Mouse (Mus musculus): ENCODE data around the gene Edc3.

The Edc3 gene

DNA sequence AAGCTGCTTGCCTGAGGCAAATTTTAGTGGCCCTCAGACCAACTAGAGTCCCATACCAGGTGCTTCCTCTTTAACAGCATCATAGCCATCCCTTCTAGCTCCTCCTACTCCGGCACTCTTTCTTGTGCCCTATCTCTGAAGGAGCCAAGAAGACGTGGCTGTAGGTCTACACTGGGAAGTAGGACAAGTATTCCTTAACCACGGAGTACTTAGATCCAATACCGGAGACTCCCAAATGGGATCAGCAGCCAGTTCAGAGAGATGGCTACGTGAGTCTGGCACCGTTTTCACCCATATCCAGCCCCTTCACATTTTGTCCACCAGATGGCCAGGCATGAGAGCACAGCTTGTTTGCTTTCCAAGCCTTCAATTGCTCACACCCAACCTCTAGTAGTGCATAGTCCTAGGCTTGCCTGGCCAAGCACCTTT is 54.2 kb downstream of the Edc3 start:
- DNase-seq: peak; percentile 56 to 68

- peak; percentile 87 to 89 for DNase-seq
Observed at GRCm38 (mm10) chr9:57764147-57764973, 56.0 kb downstream of the Edc3 start.

DNA sequence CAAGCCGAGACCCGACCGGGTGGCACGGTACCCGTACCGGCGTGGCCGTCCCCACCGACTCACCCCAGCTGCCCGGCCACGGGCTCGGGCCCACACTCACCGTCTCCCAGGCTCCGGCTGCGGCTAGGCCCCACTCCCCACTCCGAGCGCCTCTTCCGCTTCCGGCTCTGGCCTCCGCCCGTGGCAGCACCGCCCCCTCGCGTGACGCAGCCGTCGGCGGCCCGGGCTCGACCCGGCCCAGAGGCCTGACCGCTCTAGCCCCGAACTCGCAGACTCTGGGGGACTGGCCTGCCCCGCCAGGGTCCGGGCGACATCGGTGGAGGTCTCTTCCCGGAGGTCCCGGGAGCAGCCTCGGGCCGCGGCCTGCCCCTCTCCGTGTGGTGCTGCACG is 56.6 kb downstream of the Edc3 start:
- peak; percentile 95 to 98 for DNase-seq

DNA sequence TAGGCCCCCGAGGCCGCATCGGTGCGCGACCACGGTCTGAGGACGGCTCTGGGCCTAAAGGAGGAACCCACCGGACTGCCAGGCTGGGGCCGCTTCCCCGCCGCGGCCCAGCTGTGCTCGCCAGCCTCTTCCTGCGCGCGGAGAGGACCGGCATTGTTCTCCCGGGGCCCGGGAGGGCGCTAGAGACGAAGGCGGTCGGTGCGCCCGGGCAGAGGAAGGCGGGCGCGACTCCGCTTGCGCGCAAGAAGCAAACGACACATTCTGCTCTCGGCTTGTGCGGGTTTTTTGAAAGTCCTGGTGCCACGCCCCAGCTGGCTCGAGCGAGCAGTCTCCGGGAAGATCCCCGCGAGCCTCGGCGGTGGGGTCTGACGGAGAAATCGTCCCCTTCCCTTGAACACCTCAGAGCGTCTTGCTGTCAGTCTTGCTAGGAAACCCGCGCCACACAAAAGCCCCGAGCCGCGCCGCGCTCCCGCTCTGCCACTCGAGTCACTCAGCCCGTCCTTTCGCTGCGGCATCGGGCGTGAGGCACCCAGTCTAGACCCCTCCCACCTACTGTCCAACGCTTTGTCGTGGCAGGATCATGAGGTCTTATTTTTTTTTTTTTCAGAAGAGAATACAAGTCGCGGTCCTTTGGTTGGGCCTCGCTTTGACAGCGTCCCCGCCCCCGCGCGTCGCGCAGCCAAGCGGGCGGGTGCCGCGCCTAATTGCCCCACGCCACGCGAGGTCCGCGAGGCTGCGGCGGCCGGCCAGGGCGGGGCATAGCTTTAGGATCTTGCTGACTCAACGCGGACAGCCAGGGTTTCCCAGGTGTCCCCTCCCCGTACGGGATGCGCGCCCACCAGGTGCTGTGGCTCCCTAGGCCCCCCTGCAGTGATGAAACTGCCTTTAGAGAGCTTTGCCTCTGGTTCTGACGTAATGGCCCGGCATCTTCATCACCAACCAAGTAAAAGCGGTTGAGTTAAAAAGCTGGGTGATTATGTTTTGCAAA is 57.3 kb downstream of the Edc3 start, which contains the start of gene Clk3:
Gene Clk3, minus strand, starts transcription at position 497 of the 988 bp plus-strand sequence.
- DNase-seq: peak; percentile 76 to 85

GRCm38 (mm10) chr9:57766431-57766830 is 58.1 kb downstream of the Edc3 start:
- no peak for DNase-seq

DNA sequence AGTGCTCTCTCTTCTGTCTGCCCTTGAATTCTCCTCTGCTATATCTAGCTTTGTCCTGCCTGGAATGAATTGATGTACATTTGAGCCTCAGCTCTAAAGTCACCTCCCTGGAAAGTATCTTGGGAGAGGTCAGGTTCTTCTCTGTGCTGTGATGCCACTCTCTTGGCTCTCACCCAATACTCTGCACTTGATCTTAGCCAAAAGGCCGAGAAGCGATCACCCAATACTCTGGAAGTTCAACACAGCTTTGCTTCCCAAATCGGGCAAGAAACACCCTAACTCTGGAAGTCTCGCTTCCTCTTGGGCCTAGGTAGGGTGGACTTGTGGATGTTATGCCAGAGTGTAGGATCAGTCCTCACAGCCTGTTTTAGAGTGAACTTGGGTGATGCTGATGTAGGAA is 58.9 kb downstream of the Edc3 start:
- no peak for DNase-seq

DNA sequence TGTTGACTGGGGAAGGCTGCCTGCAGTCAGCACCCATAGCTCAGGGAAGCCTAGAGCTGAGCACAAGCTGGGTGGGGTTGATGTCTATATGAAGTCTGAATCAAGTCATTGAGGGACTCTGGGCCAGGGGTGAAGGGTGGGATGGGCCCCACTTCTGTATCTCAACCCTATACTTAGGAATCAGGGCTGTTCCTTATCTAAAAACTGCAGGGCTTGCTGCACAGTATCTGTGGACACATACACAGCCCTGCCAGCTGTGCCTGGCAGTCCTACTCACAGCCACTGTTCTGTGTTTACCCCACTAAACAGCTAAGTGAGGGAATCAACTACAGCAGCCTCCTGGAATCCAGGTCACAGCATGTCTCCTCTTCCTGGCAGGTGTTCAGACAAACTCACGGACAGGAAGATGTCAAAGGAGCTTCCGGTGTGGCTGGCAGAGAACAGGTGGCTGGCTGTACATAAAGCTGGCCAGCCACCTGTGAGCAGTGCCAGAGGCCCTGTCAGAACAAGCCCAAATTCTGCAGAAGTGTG is 61.3 kb downstream of the Edc3 start:
- DNase-seq: no peak

- DNase-seq: no peak
Observed at GRCm38 (mm10) chr9:57770214-57770613, 61.9 kb downstream of the Edc3 start.

DNA sequence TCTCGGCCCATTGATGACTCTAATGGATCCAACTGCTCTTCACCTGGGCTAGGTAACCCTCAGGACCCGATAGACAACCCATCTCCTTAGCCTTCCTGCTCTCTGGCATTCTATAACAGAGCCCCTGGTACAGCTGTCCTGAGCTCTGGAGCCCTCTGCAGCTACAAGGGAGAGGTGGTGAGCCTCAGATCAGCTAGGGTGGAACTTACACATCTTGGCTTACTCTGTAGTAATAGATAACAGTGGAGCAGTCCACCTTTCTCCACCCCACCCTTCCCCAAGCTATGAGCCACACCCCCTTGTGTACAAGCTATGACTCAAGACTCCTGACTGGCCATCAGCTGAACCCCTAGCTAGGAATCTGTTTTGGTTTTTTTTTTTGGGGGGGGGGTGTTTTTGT is 62.5 kb downstream of the Edc3 start:
- DNase-seq: no peak

DNA sequence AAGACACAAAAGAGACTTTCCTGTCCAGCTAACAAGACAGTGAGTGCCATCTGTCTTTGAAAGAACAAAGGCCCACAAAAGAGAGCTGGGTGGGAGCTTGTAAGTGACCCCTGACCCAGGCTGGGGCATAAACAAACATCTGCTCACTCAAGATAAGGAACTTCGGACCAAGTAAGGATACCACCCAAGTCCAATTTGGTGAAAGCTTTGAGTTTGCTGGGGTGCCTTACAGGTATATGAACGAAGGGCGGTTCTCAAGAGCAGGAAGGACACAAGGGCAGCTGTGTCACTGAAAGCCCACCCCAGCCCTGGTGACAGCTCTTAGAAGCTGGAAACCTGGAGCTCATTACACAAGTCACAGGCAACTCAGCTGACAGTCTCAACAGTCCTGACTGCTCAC is 65.4 kb downstream of the Edc3 start:
- DNase-seq: no peak

GRCm38 (mm10) chr9:57774168-57774567 is 65.8 kb downstream of the Edc3 start:
- no peak for DNase-seq

- no peak for DNase-seq
Observed at GRCm38 (mm10) chr9:57775026-57775425, 66.7 kb downstream of the Edc3 start.

GRCm38 (mm10) chr9:57775736-57776135 is 67.4 kb downstream of the Edc3 start:
- no peak for DNase-seq

- no peak for DNase-seq
Observed at GRCm38 (mm10) chr9:57782656-57783055, 74.3 kb downstream of the Edc3 start.

DNA sequence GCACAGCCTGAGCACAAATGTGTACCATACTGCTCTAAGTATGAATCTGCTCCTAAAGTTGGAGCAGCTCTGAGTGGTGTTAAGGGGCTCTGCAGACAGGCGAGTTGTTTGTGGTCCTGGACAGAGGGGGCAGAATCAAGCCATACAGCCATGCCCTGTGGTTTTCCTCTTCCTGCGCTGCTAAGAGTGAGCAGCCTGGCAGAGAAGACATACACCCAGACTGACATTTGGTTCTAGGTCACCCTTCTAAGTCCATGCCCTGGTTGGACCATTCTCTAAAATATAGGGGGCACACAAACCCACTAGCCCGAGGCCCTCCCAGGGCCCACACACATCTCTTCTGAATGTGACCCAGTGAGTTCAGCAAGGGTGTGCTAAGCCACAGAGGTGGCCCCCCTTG is 81.4 kb downstream of the Edc3 start:
- no peak for DNase-seq

DNA sequence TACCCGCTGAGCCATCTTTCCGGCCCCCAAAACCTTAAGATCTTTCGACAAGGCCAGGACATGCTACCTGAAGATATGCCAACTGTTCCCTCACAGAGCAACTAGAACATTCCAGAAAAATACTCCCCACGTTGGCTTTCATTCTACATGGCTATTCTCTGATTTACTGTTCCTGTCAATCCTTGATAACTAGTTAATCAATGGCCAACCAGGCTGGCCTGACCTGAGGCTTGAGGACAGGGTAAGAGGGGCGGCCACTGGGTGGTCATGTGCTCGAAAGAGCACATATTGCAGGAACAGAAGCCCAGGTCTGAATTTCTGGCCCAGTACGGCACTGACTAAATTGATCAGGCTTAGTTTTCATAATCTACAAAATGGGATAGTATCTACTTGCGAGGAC is 89.1 kb downstream of the Edc3 start:
- DNase-seq: peak; percentile 19 to 50

DNA sequence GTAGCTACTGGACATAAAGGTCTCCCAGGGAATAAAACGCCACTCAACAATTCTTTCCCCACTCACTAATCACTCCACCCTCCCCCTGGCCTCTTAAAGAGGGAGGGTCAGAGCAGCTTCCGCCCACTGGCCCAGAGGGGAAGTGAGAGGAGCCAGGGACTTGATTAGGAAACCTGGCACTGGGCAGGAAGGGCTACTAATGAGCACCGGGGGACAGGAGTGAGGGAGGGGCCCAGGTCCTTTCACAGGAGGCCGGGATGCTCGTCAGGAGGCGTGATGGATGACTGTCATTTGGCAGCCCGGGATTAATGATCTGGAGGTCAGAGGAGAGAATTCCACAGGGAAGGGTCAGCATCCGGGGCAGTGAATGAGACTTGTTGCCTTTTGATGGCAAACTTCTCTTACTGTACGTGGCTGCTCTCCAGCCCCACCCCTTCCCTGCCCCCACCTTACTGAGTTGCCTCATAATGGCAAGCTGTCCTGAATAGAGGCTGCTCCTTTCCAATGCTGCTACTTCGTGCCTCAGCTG is 90.4 kb downstream of the Edc3 start:
- DNase-seq: peak; percentile 18 to 25

GRCm38 (mm10) chr9:57800325-57800975 is 92.1 kb downstream of the Edc3 start:
- no peak for DNase-seq
